Mouse (Mus musculus): Measurements from ENCODE around the gene Gm3404. TPM values are rescaled to one million over a fixed set of nuclear protein-coding genes. Genes with fewer than 3 reads are reported as not detected.
"Not testable (repeated sequence)": the region's sequence is repeated elsewhere in the genome, so short reads cannot be mapped to it uniquely, and the experiment has no call there.

Gene Gm3404
- polyA plus RNA-seq, 1 experiment from 2014 or later, result not detected

GRCm38 (mm10) chr5:146567054-146567453 is 41.5 kb downstream of the Gm3404 start:
- no peak for ATAC-seq (ENCODE audit: low FRiP score)

GRCm38 (mm10) chr5:146570179-146570578 is 44.6 kb downstream of the Gm3404 start:
- H3K4me2 ChIP-seq (replicated peaks); H3K9me3 ChIP-seq (ENCODE audit: control insufficient read depth, low read length); H3K9ac ChIP-seq; DNase-seq (ENCODE audit: low spot score); ATAC-seq (ENCODE audit: low FRiP score); H3K27me3 ChIP-seq (ENCODE audit: control insufficient read depth, insufficient read depth, low read length); H3K4me3 ChIP-seq (replicated peaks; ENCODE audit: low read length); H3K36me3 ChIP-seq (replicated peaks; ENCODE audit: control insufficient read depth, insufficient read depth); H3K4me1 ChIP-seq (replicated peaks; ENCODE audit: control insufficient read depth, insufficient read depth, low read length); H3K27ac ChIP-seq: not testable (repeated sequence)
- 86% methylated on average over 6 of the region's 6 CpGs for WGBS

More at GRCm38 (mm10) chr5:146567054-146567453, 41.5 kb downstream of the Gm3404 start:
- H3K9ac ChIP-seq, result no peak overlapping the region
- WGBS, result 62% methylated on average over 4 of the region's 4 CpGs
- H3K4me3 ChIP-seq (replicated peaks; ENCODE audit: low read length), result no peak overlapping the region
- no peaks in the 10 kb centered on the region for H3K4me1 ChIP-seq (replicated peaks; ENCODE audit: control insufficient read depth, insufficient read depth, low read length)
- no peaks in the 10 kb centered on the region for H3K9me3 ChIP-seq (ENCODE audit: control insufficient read depth, low read length)
- no peaks in the 10 kb centered on the region for H3K27me3 ChIP-seq (ENCODE audit: control insufficient read depth, insufficient read depth, low read length)
- no peak overlapping the region for H3K4me2 ChIP-seq (replicated peaks)
- no peaks in the 10 kb centered on the region for H3K36me3 ChIP-seq (replicated peaks; ENCODE audit: control insufficient read depth, insufficient read depth)
- H3K27ac ChIP-seq, result no peak overlapping the region
- peak; percentile 44 for DNase-seq (ENCODE audit: low spot score)

DNA sequence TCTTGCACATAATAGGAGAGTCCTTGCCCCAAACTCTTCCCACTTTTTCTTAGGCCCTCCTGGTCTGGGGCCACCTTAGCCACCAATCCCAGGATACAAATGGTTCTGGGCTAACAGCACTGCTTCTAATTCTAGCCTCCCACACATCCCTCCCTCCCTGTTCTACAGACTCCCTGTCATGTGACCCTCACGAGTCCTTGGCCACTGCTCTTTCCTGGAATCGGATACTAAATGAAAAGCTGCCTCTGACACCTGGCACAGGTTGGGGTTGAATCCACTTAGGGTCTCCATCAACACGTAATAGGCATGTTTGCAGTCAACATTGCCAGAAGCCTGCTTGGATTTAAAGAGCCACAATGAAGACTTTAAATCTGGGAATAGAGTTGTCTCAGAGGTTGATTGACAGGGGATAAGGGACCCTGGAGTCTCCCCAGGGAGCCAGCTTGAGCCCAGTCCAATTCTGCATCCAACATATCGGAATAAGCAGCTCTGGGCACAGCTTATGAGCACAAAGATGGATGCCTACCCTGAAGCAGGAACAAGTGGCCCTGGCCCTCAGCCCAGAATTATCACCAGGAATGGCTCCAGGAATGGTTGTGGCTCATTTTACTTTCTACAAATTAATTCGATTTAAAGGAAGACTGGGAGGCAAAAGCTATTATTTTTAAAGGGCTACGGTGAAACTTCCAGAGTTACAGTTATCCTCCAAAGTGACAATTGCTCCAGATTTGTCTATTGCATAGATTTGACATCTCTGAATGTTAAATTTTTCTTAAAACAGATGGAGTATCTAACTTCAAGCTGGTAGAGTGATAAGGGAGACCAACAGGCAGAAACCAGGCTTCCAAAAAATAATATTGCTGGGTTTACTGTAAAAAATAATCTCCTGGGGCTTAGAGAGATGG is 46.5 kb downstream of the Gm3404 start:
- H3K27ac ChIP-seq; H3K36me3 ChIP-seq (replicated peaks; ENCODE audit: control insufficient read depth, insufficient read depth); H3K9ac ChIP-seq; H3K4me3 ChIP-seq (replicated peaks; ENCODE audit: low read length); H3K4me1 ChIP-seq (replicated peaks; ENCODE audit: control insufficient read depth, insufficient read depth, low read length); DNase-seq (ENCODE audit: low spot score); H3K9me3 ChIP-seq (ENCODE audit: control insufficient read depth, low read length); H3K27me3 ChIP-seq (ENCODE audit: control insufficient read depth, insufficient read depth, low read length); H3K4me2 ChIP-seq (replicated peaks): not testable (repeated sequence)
- WGBS, result 50% methylated on average over 6 of the region's 6 CpGs
- peak; percentile 51; the same call in 1 of the 2 replicates for ATAC-seq (ENCODE audit: low FRiP score)

DNA sequence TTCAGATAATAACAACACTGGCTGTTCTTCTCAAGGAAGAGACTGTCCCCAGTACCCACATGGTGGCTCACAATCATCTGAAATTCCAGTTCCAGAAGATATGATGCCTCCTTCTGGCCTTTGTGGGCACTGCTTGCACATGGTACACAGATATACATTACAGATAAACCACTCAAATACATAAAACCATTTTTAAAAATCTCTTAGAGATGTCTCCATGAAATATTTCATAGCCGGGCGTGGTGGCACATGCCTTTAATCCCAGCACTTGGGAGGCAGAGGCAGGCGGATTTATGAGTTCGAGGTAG is 47.1 kb downstream of the Gm3404 start:
- DNase-seq (ENCODE audit: low spot score); H3K9me3 ChIP-seq (ENCODE audit: control insufficient read depth, low read length); H3K27ac ChIP-seq; H3K36me3 ChIP-seq (replicated peaks; ENCODE audit: control insufficient read depth, insufficient read depth); H3K9ac ChIP-seq; H3K27me3 ChIP-seq (ENCODE audit: control insufficient read depth, insufficient read depth, low read length); H3K4me2 ChIP-seq (replicated peaks); ATAC-seq (ENCODE audit: low FRiP score); H3K4me3 ChIP-seq (replicated peaks; ENCODE audit: low read length); H3K4me1 ChIP-seq (replicated peaks; ENCODE audit: control insufficient read depth, insufficient read depth, low read length): not testable (repeated sequence)
- 97% methylated on average over 4 of the region's 4 CpGs for WGBS

GRCm38 (mm10) chr5:146576668-146577067 is 51.1 kb downstream of the Gm3404 start:
- WGBS, result 96% methylated on average over 3 of the region's 3 CpGs
- no peak overlapping the region for H3K27ac ChIP-seq
- H3K4me2 ChIP-seq (replicated peaks), result no peak overlapping the region
- no peak overlapping the region for H3K9ac ChIP-seq
- no peaks in the 10 kb centered on the region for H3K36me3 ChIP-seq (replicated peaks; ENCODE audit: control insufficient read depth, insufficient read depth)
- H3K4me1 ChIP-seq (replicated peaks; ENCODE audit: control insufficient read depth, insufficient read depth, low read length), result no peaks in the 10 kb centered on the region
- DNase-seq (ENCODE audit: low spot score) (no peak), ATAC-seq (ENCODE audit: low FRiP score) (no peak)
- H3K27me3 ChIP-seq (ENCODE audit: control insufficient read depth, insufficient read depth, low read length), result no peaks in the 10 kb centered on the region
- no peak overlapping the region for H3K4me3 ChIP-seq (replicated peaks; ENCODE audit: low read length)
- H3K9me3 ChIP-seq (ENCODE audit: control insufficient read depth, low read length), result no peaks in the 10 kb centered on the region

Other genes with a start within 250 kb of the Gm3404 start
- gene Wasf3, start 140.8 kb upstream of the Gm3404 start, polyA plus RNA-seq (2014; fragmentation: Nextera tagmentation; extraction: Ambion mirVana), result 10.3 and 10.4 TPM in 2 replicates
- not detected in 2 replicates for gene Gm6408, start 43.8 kb upstream of the Gm3404 start, polyA plus RNA-seq (2014; fragmentation: Nextera tagmentation; extraction: Ambion mirVana)
- not detected in 2 replicates for gene Gm6370, start 34.4 kb upstream of the Gm3404 start, polyA plus RNA-seq (2014; fragmentation: Nextera tagmentation; extraction: Ambion mirVana)
- gene 4930449I24Rik, start 23.4 kb upstream of the Gm3404 start, polyA plus RNA-seq (2014; fragmentation: Nextera tagmentation; extraction: Ambion mirVana), result not detected in 2 replicates
- not detected in 2 replicates for gene Gm3402, start 11.7 kb upstream of the Gm3404 start, polyA plus RNA-seq (2014; fragmentation: Nextera tagmentation; extraction: Ambion mirVana)
- gene Gm3409, start 11.8 kb downstream of the Gm3404 start, polyA plus RNA-seq (2014; fragmentation: Nextera tagmentation; extraction: Ambion mirVana), result not detected in 2 replicates
- gene Gm3415, start 30.3 kb downstream of the Gm3404 start, polyA plus RNA-seq (2014; fragmentation: Nextera tagmentation; extraction: Ambion mirVana), result not detected in 2 replicates
- gene Gpr12, start 59.4 kb downstream of the Gm3404 start, polyA plus RNA-seq (2014; fragmentation: Nextera tagmentation; extraction: Ambion mirVana), result 17.5 and 27.3 TPM in 2 replicates

Data from hindbrain, embryonic 14.5 days (tissue).